Mouse (Mus musculus): ENCODE data around the gene Ddx47. TPM values are rescaled to one million over a fixed set of nuclear protein-coding genes. Genes with fewer than 3 reads are reported as not detected.

Gene Ddx47
- polyA plus RNA-seq, 1 experiment = 33.0 TPM

GRCm38 (mm10) chr6:135064621-135065020 is 53.2 kb downstream of the Ddx47 start:
- WGBS = 93% methylated on average over 12 of the region's 12 CpGs
- DNase-seq (ENCODE audit: low read depth, low spot score) = no peak

GRCm38 (mm10) chr6:135065236-135065957 is 54.0 kb downstream of the Ddx47 start, which contains the start of gene Gprc5a:
TSS of gene Gprc5a (plus strand) at chr6:135065651.
- under 1% methylated on average over 44 of the region's 44 CpGs for WGBS
- peak; percentile 83 for DNase-seq (ENCODE audit: low read depth, low spot score)

- DNase-seq (ENCODE audit: low read depth, low spot score) = no peak
- WGBS = 53% methylated on average over 6 of the region's 6 CpGs
These were observed 55.5 kb downstream of the Ddx47 start for GRCm38 (mm10) chr6:135066795-135067445.

GRCm38 (mm10) chr6:135068221-135068620 is 56.8 kb downstream of the Ddx47 start:
- DNase-seq (ENCODE audit: low read depth, low spot score) = no peak
- WGBS = 86% methylated on average over 5 of the region's 5 CpGs

GRCm38 (mm10) chr6:135069856-135070255 is 58.4 kb downstream of the Ddx47 start:
- WGBS = 62% methylated on average over 6 of the region's 6 CpGs
- DNase-seq (ENCODE audit: low read depth, low spot score) = no peak

- DNase-seq (ENCODE audit: low read depth, low spot score) = no peak
- WGBS = 83% methylated on average over 2 of the region's 2 CpGs
These were observed 58.9 kb downstream of the Ddx47 start for GRCm38 (mm10) chr6:135070347-135070746.

Other genes with a start within 250 kb of the Ddx47 start
- 9.3 and 22.1 TPM in 2 replicates for gene Dusp16, start 219.0 kb upstream of the Ddx47 start, polyA plus RNA-seq (2012; rRNA removed)
- gene Crebl2, start 181.5 kb upstream of the Ddx47 start, polyA plus RNA-seq (2012; rRNA removed) = 5.1 and 8.1 TPM in 2 replicates
- gene Gpr19, start 113.0 kb upstream of the Ddx47 start, polyA plus RNA-seq (2012; rRNA removed) = 5.9 and 6.1 TPM in 2 replicates
- 10.5 and 15.7 TPM in 2 replicates for gene Cdkn1b, start 91.2 kb upstream of the Ddx47 start, polyA plus RNA-seq (2012; rRNA removed)
- gene Apold1, start 29.9 kb upstream of the Ddx47 start, polyA plus RNA-seq (2012; rRNA removed) = 0.62 and 1.0 TPM in 2 replicates
- 7.5 and 37.9 TPM in 2 replicates for gene Gprc5a, start 54.0 kb downstream of the Ddx47 start, polyA plus RNA-seq (2012; rRNA removed)
- gene Gprc5d, start 106.7 kb downstream of the Ddx47 start, polyA plus RNA-seq (2012; rRNA removed) = 0.06 TPM in 1 of 2 replicates, not detected in the other
- 21.0 and 29.0 TPM in 2 replicates for gene Fam234b, start 186.4 kb downstream of the Ddx47 start, polyA plus RNA-seq (2012; rRNA removed)
- gene Hebp1, start 186.4 kb downstream of the Ddx47 start, polyA plus RNA-seq (2012; rRNA removed) = 9.8 and 10.9 TPM in 2 replicates
- gene Gsg1, start 242.7 kb downstream of the Ddx47 start, polyA plus RNA-seq (2012; rRNA removed) = 1.1 and 1.5 TPM in 2 replicates